Mouse (Mus musculus): Measurements from ENCODE around the gene Ppp1r13b. TPM values are rescaled to one million over a fixed set of nuclear protein-coding genes. Genes with fewer than 3 reads are reported as not detected.

The Ppp1r13b gene
- total and polyA plus RNA-seq, 3 experiments, result 1.5 to 8.7 TPM; not detected in 1

DNA sequence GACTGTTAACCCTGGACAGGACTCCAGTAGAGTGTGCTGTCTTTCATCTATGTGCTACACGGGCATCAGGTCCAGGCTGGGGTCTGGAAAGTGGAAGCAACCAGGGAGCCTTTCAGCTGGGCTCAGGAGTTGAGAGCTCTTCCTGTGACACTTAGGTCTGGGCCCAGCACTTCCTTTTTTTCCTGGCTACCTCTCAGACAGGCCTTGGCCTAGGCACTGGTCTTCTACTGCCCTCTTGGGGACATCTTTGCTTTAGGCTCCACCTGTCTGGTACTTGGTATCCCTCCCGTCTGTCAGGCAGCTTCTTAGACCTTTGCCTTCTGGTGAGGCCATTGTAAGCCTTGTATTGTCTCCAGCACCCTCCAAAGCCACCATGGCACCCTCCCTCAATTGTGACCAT lies 38.8 kb upstream of the Ppp1r13b start:
- Histone ChIP-seq H3K79me2 (ENCODE audit: control insufficient read depth, insufficient read depth, low read length, poor library complexity) (no peaks in the 10 kb centered on the region), H3K9me3 (replicated peaks; ENCODE audit: insufficient read depth, low read length) (no peaks in the 10 kb centered on the region), H3K9ac (ENCODE audit: control insufficient read depth, low read depth, low read length, poor library complexity, severe bottlenecking) (peak overlapping the region; percentile 50), H3K36me3 (ENCODE audit: control insufficient read depth in 1 of 2, insufficient read depth in 2 of 2, low read length in 2 of 2) (peaks cover 0 to 13% of the 10 kb centered on the region in 2 experiments; a peak in 2 of 4 replicates), H3K27ac (ENCODE audit: control insufficient read depth, low read depth, low read length) (peak overlapping the region; percentile 85), H3K27me3 (ENCODE audit: control insufficient read depth in 1 of 2, insufficient read depth in 2 of 2, low read length in 2 of 2) (no peaks in the 10 kb centered on the region), H3K4me1 (ENCODE audit: control insufficient read depth in 1 of 2, insufficient read depth in 2 of 2, low read length in 2 of 2) (peaks cover 10 to 22% of the 10 kb centered on the region in 2 experiments), H3K4me3 (ENCODE audit: control insufficient read depth in 1 of 2, insufficient read depth in 1 of 2, low read depth in 2 of 2, low read length in 2 of 2) (peak overlapping the region in 1 of 2 experiments; percentile 13; a peak in 1 of 4 replicates)
- peak; percentile 88 for DNase-seq (ENCODE audit: low read depth, low spot score)
- TF ChIP-seq SMC3 (IDR thresholded peaks at IDR 0.05; ENCODE audit: low read depth, low read length), result peak; percentile 90
- peak; percentile 90 for TF ChIP-seq ZC3H11A (IDR thresholded peaks at IDR 0.05; ENCODE audit: low read depth, low read length)
- no peak for TF ChIP-seq CHD1 (IDR thresholded peaks at IDR 0.05; ENCODE audit: low read depth, low read length)
- no peak for TF ChIP-seq NELFE (IDR thresholded peaks at IDR 0.05; ENCODE audit: low read depth, low read length)
- no peak for TF ChIP-seq MYC (IDR thresholded peaks at IDR 0.05; ENCODE audit: low read depth, low read length)
- no peak; the same call in 1 of the 2 replicates for TF ChIP-seq MXI1 (IDR thresholded peaks at IDR 0.05; ENCODE audit: low read depth, low read length)
- TF ChIP-seq ZMIZ1 (IDR thresholded peaks at IDR 0.05; ENCODE audit: low read depth, low read length), result no peak
- TF ChIP-seq NRF1 (IDR thresholded peaks at IDR 0.05; ENCODE audit: insufficient read depth, low read depth, low read length, poor library complexity, severe bottlenecking), result no peak
- peak; percentile 65 to 89 (median 82) for TF ChIP-seq CTCF (IDR thresholded peaks at IDR 0.05 in 2 of 3, conservative IDR thresholded peaks at IDR 0.05 in 1 of 3; ENCODE audit: control insufficient read depth in 1 of 3, insufficient read depth in 1 of 3, low read depth in 2 of 3, low read length in 3 of 3, poor library complexity in 1 of 3, severe bottlenecking in 1 of 3)
- TF ChIP-seq USF1 (IDR thresholded peaks at IDR 0.05; ENCODE audit: low read depth, low read length), result no peak
- no peak for TF ChIP-seq UBTF (IDR thresholded peaks at IDR 0.05; ENCODE audit: borderline replicate concordance, insufficient read depth, low read depth, low read length)
- no peak for TF ChIP-seq ZNF384 (IDR thresholded peaks at IDR 0.05; ENCODE audit: low read depth, low read length)
- TF ChIP-seq SIN3A (IDR thresholded peaks at IDR 0.05; ENCODE audit: low read length), result peak; percentile 57; the same call in 1 of the 2 replicates
- TF ChIP-seq RCOR1 (IDR thresholded peaks at IDR 0.05; ENCODE audit: low read depth, low read length), result no peak
- TF ChIP-seq TBP (IDR thresholded peaks at IDR 0.05; ENCODE audit: low read depth, low read length), result 0 out of 2 replicates have a peak, but pooled peaks have one; percentile 13
- no peak for TF ChIP-seq GABPA (IDR thresholded peaks at IDR 0.05; ENCODE audit: low read depth, low read length)
- TF ChIP-seq ZKSCAN1 (IDR thresholded peaks at IDR 0.05; ENCODE audit: low read depth, low read length), result no peak
- TF ChIP-seq ELF1 (IDR thresholded peaks at IDR 0.05; ENCODE audit: low read depth, low read length), result peak; percentile 39; the same call in 1 of the 2 replicates
- no peak for TF ChIP-seq GATA1 (IDR thresholded peaks at IDR 0.05; ENCODE audit: low read depth, low read length)
- TF ChIP-seq POLR2AphosphoS2 (IDR thresholded peaks at IDR 0.05; ENCODE audit: low read length), result no peak
- no peak for TF ChIP-seq ETS1 (IDR thresholded peaks at IDR 0.05; ENCODE audit: low read depth, low read length)
- no peak for TF ChIP-seq MAFK (IDR thresholded peaks at IDR 0.05; ENCODE audit: borderline replicate concordance, low read depth, low read length)
- TF ChIP-seq POLR2AphosphoS5 (IDR thresholded peaks at IDR 0.05; ENCODE audit: borderline replicate concordance, low read depth, low read length), result no peak
- TF ChIP-seq MAZ (IDR thresholded peaks at IDR 0.05; ENCODE audit: low read depth, low read length), result no peak
- no peak for TF ChIP-seq HCFC1 (IDR thresholded peaks at IDR 0.05; ENCODE audit: low read depth, low read length)
- no peak for TF ChIP-seq E2F4 (IDR thresholded peaks at IDR 0.05; ENCODE audit: borderline replicate concordance, low read depth, low read length)
- TF ChIP-seq USF2 (IDR thresholded peaks at IDR 0.05; ENCODE audit: borderline replicate concordance in 1 of 2, insufficient read depth in 1 of 2, low read depth in 1 of 2, low read length in 2 of 2), result no peak
- TF ChIP-seq TCF12 (IDR thresholded peaks at IDR 0.05; ENCODE audit: low read depth, low read length), result no peak
- TF ChIP-seq EP300 (IDR thresholded peaks at IDR 0.05; ENCODE audit: low read depth in 1 of 2, low read length in 2 of 2), result no peak
- no peak for TF ChIP-seq KAT2A (conservative IDR thresholded peaks at IDR 0.05; ENCODE audit: low read depth, low read length)
- TF ChIP-seq MYB (IDR thresholded peaks at IDR 0.05; ENCODE audit: low read depth, low read length), result no peak
- peak; percentile 93 for TF ChIP-seq RAD21 (IDR thresholded peaks at IDR 0.05; ENCODE audit: low read depth, low read length)
- TF ChIP-seq POLR2A (IDR thresholded peaks at IDR 0.05; ENCODE audit: control insufficient read depth in 1 of 2, insufficient read depth in 1 of 2, low read depth in 1 of 2, low read length in 2 of 2, poor library complexity in 1 of 2), result no peak; a peak in 1 of 4 replicates
- no peak for TF ChIP-seq TAL1 (IDR thresholded peaks at IDR 0.05; ENCODE audit: low read length)
- no peak for TF ChIP-seq CHD2 (IDR thresholded peaks at IDR 0.05; ENCODE audit: low read length)
- TF ChIP-seq MEF2A (IDR thresholded peaks at IDR 0.05; ENCODE audit: extremely low read depth, insufficient replicate concordance, low read depth, low read length, poor library complexity, severe bottlenecking), result no peak
- no peak for TF ChIP-seq JUND (IDR thresholded peaks at IDR 0.05; ENCODE audit: low read depth, low read length)
- 0 out of 2 replicates have a peak, but pooled peaks have one; percentile 3 for TF ChIP-seq MAX (IDR thresholded peaks at IDR 0.05; ENCODE audit: low read length)

Data from MEL (cell line).